Mouse (Mus musculus) MEL-GATA-1-ER (cell line): Measurements from ENCODE around the gene Gab2.

Experiments used
- DNase-seq: peaks from one replicate; pipeline ENCODE4 v3.0.0-alpha.2; 2012; ENCODE audit warnings: low read depth; ENCODE audit errors: extremely low read depth

Gab2 gene

DNA sequence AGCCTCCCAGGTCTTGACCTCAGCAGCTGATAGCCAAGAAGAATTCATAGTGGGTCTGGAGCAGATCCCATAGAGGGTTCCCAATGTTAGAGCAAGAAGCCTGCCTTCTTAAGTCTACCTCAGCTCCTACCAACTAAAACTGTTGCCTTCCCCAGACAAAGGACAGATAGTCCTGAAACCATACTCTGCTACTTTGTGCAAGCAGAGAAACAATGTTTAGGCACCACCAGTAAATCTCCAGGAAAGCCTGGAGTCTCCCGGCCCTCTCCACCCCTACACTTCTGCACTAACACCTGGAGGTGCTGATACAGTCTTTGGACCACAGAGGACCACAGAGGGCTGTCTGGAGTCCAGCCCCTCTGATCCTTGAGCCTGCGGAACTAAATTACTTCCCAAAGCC is 263.3 kb downstream of the Gab2 start:
- DNase-seq = no peak

DNA sequence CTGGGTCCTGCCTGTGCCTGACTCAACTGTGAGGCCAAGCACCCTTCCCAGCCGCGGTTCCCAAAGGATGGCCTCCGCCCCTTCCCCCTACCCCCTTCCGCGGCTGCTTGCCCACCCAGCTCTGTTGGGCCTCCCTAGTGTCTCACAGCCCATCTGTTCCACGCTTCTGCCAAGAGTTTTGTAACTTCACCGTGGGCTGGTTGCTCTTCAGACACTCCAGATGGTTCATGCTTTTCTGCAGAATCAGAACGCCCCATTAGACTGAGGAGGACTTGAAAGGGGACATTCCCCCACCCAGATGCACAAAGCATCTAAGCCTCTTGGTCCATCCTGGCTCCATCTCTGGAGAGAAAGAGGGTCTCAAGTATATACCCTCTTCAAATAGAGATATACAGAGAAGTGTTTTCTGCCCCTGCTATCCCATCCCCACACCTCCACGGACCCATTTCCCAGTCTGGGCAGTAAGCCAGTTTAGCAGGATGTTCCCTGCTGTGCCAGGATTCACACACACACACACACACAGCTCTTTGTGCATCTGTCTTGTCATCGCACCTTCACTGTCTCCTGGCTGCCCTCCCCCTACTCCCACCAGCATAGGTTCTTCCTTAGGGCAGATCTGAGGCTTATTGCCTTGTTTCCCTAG is 264.0 kb downstream of the Gab2 start:
- no peak for DNase-seq

DNA sequence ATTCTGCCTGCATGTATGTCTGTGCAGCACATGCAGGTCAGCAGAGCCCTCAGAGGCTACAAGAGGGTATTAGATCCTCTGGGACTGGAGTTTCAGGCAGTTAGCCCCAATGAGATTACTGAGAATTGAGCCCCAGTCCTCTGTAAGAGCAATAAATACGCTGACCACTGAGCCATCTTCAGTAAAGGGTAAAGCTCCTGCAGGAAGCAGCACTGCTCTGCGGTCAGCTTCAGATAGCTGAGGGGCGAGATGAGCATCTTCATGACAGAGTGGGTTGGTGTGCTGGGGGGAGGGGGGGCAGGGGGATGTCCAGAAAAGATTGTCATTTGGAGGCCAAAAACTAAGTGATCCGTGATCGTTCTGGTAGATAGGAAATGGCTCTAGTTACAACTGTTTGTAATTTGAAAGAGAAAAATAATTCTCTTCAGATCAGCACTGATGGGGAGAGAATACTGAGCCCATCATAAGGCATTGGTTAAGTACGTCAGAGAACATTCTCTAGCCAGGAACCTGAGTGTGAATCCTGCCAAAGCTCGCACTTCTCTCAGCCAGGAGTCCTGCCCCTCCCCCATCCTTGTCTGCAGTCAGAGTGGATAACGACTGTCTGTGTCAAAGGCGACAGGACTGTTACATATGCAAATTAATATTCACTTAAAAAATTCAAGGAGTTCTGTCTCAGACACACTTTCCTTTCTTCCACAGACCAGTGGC is 264.9 kb downstream of the Gab2 start:
- DNase-seq = no peak

DNA sequence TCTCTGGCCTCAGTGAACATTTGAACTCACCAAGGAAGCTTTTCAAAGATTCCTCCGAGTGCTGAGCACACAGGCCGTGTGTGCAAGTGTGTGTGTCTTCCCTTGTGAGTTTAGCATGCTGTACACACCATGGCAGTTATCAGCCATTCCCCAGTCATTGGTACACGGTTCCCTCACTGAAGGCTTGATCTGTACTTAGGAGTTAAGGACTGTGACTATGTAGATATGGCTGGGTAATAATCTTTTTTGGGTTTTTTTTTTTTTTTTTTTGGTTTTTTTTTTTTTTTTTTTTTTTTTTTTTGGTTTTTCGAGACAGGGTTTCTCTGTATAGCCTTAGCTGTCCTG is 265.4 kb downstream of the Gab2 start:
- no peak for DNase-seq

DNA sequence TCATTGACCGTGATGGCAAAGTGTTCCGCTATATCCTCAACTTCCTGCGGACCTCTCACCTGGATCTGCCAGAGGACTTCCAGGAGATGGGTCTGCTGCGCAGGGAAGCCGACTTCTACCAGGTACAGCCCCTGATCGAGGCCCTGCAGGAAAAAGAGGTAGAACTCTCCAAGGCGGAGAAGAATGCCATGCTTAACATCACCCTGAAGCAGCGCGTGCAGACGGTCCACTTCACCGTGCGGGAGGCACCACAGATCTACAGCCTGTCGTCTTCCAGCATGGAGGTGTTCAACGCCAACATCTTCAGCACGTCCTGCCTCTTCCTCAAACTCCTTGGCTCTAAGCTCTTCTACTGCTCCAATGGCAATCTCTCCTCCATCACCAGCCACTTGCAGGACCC is 266.1 kb downstream of the Gab2 start:
- no peak for DNase-seq

DNA sequence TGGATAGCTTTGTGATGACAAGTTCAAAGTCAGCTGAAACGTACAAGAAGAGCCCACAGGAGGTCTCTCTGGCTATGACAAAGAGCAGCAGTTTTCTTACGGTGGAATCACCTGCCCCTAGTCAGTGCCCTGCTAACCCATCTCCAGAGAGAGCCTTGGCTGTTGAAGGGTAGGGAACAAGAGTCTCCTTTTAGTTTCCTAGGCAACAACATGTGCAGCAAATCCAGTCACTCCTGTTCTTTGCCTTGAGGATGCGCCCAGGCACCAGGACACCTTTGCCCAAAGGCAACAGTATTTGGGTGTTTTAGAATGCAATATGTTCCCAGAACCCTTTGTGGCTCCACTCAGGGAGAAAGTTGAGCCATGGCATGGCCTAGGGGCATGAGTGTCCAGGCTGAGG is 266.9 kb downstream of the Gab2 start:
- no peak for DNase-seq

DNA sequence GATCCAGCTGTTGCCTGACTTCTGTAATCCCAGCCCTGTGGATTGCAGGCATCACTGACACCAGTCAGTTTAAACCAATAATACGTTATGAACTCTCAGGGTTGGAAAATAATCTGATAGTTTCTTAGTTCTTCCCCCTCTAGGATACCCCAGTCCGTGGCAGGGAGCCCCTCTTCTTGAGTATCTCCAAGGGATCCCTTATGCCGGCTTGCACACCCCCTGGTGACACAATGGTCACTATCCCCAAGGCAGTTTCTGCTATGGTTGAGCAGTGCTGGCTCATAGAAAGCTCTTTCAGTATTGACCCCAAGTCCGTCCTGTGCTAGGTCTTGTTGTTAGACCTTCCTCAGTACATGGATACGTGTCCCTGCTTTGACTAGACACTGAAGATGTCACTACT is 267.4 kb downstream of the Gab2 start:
- DNase-seq = no peak

DNA sequence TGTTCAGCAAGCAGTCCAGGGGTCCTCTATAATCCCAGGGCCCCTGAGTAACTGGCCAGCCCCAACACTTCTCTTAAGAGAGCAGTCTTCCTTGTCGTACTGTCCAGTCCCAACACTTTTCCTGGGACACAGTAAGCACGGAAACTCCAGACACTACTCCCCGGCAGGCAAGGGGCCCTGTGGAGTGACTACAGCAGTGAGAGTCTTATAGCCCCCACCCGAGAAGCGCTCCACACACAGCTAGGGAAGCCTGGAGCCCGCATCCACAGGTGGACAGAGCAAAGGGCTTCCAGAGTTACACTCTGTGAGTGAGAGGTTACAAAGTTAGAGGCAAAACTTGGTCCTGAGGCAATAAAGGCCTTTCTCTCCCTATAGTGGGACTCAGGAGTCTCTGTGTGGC is 268.1 kb downstream of the Gab2 start:
- DNase-seq = no peak

DNA sequence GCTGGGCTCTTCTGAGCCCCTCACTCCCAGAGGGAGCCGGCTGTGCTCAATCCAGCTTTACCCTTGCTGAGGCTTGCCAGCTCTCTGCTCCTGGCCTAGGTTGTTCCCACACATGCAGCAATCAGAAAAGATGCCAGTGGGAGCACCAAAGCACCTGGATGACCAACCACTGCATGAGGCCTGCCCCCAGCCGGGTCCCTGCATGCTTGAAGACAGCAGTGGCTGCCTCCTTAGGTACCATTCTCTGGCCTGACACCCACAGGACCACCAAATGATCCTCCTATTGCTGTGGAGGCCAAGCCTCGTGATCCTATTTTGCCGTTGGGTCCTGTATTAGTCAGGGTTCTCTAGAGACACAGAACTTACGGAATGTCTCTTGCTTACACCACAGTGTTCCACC is 269.5 kb downstream of the Gab2 start:
- no peak for DNase-seq

DNA sequence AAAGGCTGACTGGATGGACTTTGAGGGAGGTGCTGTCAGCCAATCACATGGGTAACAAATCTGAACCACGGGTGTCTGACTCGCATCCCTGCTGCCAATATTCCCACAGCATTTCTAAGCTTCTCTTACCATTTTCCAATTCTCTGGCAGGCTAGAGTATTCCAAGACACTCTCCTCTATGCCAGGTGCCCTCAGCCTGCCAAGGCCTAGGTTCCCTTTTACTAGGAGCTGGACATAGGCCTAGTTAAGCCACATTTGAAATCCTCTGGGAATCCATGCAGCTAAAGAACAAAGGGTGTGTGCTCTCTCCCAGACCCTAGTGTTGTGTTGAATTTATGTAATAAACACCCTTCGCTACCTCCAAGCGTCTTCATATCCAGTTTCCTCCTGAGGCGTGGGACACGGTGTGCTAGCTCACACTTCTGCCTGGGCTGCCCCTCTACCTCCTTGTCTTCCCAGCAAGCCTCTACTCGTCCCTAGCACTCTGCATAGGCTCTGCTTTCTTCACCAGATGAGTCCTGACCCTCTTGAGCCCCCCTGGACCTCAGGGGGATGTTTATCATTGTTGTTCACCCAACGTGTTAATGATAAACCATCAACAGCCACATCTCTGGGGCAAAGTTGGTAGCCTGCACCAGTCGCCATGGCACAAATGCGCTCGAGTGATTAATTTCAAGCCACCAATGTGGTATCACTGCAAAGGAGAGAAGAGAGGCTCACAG is 270.6 kb downstream of the Gab2 start:
- no peak for DNase-seq

DNA sequence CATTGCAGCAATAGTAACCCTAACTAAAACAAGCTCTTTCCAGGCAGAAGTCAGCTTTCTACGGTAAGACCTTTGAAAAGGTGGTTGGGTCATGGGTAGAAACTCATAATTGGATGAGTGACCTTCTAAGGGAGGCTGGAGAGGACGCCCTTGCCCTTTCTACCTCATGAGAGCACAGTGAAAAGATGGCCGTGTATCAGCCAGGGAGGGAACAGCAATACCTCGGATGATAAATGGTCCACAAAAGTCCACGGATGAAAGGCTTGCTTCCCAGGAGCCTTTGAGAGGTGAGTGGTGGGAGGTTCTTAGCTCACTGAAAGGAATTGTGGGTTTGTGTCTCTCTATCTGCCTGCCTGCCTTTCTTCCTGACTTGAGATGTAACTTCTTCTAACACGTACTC is 272.0 kb downstream of the Gab2 start:
- no peak for DNase-seq

DNA sequence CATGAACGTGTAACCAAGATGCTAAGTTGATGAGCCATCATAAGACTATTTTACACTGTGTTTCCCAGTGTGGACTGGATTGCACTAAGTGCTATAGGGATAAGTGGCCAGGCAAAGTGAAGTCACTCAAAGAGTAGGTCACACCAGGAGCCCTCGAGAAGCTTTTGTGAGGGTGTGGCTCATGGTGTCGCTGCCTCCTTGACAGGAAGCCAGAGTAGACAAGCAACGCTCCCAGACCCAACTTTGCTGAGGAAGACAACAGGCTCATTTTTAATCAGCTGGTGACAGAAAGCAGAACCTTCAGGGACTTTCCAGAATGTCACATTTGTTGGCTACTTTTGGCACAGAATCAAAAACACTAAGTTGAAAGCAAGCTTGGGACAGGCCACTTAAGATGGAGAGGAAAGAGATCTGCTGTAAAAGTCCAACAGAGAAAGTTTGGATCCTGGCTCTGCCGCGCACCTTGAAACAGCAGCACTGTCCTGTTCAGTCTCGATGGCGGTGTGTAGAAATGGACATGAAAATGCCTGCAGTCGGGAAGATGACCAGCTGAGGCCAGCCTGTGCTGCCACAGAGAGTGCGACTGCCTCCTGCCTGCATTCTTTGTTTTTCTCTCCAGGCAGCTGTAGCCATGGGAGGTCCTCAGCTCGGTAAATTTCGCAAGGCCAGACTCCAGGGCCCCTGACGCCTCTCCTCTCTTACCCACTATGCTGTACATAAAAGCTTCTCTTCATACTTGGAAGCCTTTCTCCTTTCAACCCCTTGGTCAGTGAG is 273.9 kb downstream of the Gab2 start:
- DNase-seq = no peak

DNA sequence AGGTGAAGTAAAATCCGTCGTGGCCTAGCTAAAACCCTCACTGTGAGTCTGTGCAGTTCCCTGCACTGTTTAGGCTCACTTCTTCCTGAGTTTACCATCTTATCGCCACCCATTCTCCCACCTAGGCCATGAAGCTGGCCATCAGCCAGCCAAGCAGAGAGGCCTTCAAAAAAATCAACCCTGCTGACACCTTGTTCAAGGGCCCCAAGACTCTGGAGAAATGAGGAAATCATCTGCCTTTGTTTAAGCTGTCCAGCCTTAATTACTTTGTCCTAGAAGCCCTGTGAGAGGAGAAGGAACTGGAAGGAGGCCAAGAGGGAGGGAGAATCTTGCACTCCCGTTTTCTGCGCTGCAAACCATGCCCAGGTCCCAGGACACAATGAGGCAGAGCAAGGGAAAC is 274.9 kb downstream of the Gab2 start:
- DNase-seq = no peak

DNA sequence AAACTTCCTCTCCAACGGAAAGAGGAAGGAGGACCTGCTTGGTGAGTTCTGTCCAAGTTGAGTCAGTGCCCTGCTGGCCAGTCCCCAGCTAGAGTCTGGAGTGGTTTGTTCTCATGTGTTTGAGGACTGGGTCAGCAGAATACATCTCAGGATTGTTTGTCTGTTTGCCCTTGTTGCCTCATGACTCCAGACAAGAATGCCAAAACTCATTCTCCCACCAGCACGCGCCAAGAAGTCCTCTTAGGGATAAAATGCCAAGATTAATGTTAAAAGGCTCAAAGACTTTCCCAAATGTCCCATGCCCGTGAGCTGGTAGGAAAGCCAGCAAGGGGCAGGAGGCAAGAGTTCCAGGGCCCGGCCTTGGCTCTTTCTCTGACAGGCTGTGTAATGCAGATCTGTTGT is 275.5 kb downstream of the Gab2 start:
- no peak for DNase-seq

DNA sequence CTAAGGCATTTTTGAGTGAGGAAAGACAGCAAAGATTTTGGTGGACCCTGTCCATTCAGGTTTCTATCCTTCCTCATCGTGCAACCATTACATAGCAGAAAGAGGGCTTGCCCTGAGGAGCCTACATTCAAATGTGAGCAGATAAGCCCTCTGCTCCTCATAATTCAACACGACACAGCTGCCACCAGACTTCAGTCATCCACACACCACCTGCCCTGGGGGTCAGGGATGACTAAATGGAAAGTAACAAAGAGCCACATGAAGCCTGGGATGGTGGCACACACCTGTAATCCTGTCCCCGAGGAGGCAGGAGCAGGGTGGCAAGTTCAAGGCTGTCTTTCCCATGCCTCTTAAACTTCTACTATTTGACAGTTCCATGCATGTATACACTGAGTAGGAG is 276.5 kb downstream of the Gab2 start:
- no peak for DNase-seq

DNA sequence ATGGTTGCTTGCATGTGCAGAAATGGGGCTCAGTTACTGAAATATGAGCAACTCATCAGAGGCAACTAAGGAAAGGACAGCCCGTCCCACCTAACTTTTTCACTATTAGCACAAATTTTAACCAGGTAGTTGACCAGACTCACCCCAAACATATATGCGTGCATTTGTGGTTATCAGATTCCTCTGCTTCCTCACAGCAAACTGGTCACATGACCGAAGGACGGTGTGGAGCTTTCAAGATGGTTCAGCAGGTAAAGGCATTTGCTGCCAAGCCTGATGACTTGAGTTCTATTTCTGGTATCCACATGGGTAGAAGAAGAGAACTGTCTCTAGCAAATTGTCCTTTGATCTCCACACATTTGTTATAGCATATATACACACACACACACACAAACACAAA is 277.0 kb downstream of the Gab2 start:
- no peak for DNase-seq
